Mouse (Mus musculus) midbrain, embryonic 12.5 days (tissue): ENCODE data around the gene Rps8. TPM values are rescaled to one million over a fixed set of nuclear protein-coding genes. Genes with fewer than 3 reads are reported as not detected.
A peak's percentile ranks its signal among the peaks of the same experiment; 100 is the strongest.

Experiments used
- ATAC-seq: fragments of 200-750 bp; cut with Nextera tagmentation; 2 replicates; pipeline ENCODE4 v1.8.0; 2017; ENCODE audit warnings: low read depth, moderate TSS enrichment, moderate library complexity; ENCODE audit not compliant: low FRiP score
- H3K27ac ChIP-seq: fragments of 300-500 bp; sonication (generic); replicated peaks from 2 replicates; pipeline ENCODE4 v1.5.1; 2016; ENCODE audit warnings: mild to moderate bottlenecking
- H3K27me3 ChIP-seq: fragments of 300-500 bp; sonication (generic); 2 replicates; pipeline ENCODE4 v1.6.1; 2016; ENCODE audit warnings: mild to moderate bottlenecking
- H3K36me3 ChIP-seq: fragments of 300-500 bp; sonication (generic); 2 replicates; pipeline ENCODE4 v1.6.1; 2016
- H3K4me1 ChIP-seq: fragments of 300-500 bp; sonication (generic); 2 replicates; pipeline ENCODE4 v1.6.1; 2016
- H3K4me2 ChIP-seq: fragments of 300-500 bp; sonication (generic); replicated peaks from 2 replicates; pipeline ENCODE4 v1.6.1; 2016; ENCODE audit warnings: mild to moderate bottlenecking, moderate library complexity
- H3K4me3 ChIP-seq: fragments of 300-500 bp; sonication (generic); 2 replicates; pipeline ENCODE4 v1.5.1; 2016; ENCODE audit warnings: mild to moderate bottlenecking
- H3K9ac ChIP-seq: fragments of 300-500 bp; sonication (generic); replicated peaks from 2 replicates; pipeline ENCODE4 v1.6.1; 2016; ENCODE audit warnings: mild to moderate bottlenecking, moderate library complexity
- H3K9me3 ChIP-seq: fragments of 300-500 bp; sonication (generic); 2 replicates; pipeline ENCODE4 v1.6.1; 2016; ENCODE audit warnings: mild to moderate bottlenecking
- whole genome bisulfite sequencing: fragments of 180-500 bp; shearing (Covaris S2); methylation state at CpG from one replicate; pipeline ENCODE4 v1.1.7; 2016; 5-methylcytosine and 5-hydroxymethylcytosine counted together
- polyA plus RNA-seq: library from polyadenylated mRNA; unstranded; fragments of >200 nt; fragmentation: Nextera tagmentation; extraction: Ambion mirVana; gene quantifications from 2 replicates; pipeline ENCODE4 v1.2.1, GENCODE M21; 2016

The Rps8 gene
- polyA plus RNA-seq, 1 experiment from 2014 or later = 573 TPM

GRCm38 (mm10) chr4:117131890-117132793 is 23.9 kb downstream of the Rps8 start:
- Histone ChIP-seq H3K27me3 (peaks cover 11% of the 10 kb centered on the region; the same call in 1 of the 2 replicates), H3K36me3 (peaks cover 22% of the 10 kb centered on the region), H3K27ac (peak overlapping the region; percentile 71), H3K9me3 (no peaks in the 10 kb centered on the region), H3K4me3 (peak overlapping the region; percentile 88), H3K4me1 (peaks cover 36% of the 10 kb centered on the region), H3K9ac (peak overlapping the region; percentile 78; the same call in 1 of the 2 replicates), H3K4me2 (peak overlapping the region; percentile 84)
- ATAC-seq = peak; percentile 76
- 3% methylated on average over 7 of the region's 7 CpGs for WGBS

- Histone ChIP-seq H3K27me3 (peaks cover 11% of the 10 kb centered on the region; the same call in 1 of the 2 replicates), H3K27ac (peak overlapping the region; percentile 71), H3K4me3 (peak overlapping the region; percentile 88), H3K4me2 (peak overlapping the region; percentile 84), H3K36me3 (peaks cover 24% of the 10 kb centered on the region), H3K9ac (peak overlapping the region; percentile 78; the same call in 1 of the 2 replicates), H3K9me3 (no peaks in the 10 kb centered on the region), H3K4me1 (peaks cover 41% of the 10 kb centered on the region)
- 56% methylated on average over 6 of the region's 6 CpGs for WGBS
- no peak for ATAC-seq
Measured at GRCm38 (mm10) chr4:117131198-117131597, 24.8 kb downstream of the Rps8 start.

GRCm38 (mm10) chr4:117130790-117131189 is 25.3 kb downstream of the Rps8 start:
- peak overlapping the region; percentile 71 for H3K27ac ChIP-seq
- H3K4me3 ChIP-seq = no peak overlapping the region
- no peaks in the 10 kb centered on the region for H3K9me3 ChIP-seq
- peaks cover 10% of the 10 kb centered on the region; the same call in 1 of the 2 replicates for H3K27me3 ChIP-seq
- WGBS = 50% methylated on average over 6 of the region's 6 CpGs
- peak overlapping the region; percentile 78; the same call in 1 of the 2 replicates for H3K9ac ChIP-seq
- peak overlapping the region; percentile 84 for H3K4me2 ChIP-seq
- ATAC-seq = no peak
- H3K36me3 ChIP-seq = peaks cover 24% of the 10 kb centered on the region
- H3K4me1 ChIP-seq = peaks cover 45% of the 10 kb centered on the region

DNA sequence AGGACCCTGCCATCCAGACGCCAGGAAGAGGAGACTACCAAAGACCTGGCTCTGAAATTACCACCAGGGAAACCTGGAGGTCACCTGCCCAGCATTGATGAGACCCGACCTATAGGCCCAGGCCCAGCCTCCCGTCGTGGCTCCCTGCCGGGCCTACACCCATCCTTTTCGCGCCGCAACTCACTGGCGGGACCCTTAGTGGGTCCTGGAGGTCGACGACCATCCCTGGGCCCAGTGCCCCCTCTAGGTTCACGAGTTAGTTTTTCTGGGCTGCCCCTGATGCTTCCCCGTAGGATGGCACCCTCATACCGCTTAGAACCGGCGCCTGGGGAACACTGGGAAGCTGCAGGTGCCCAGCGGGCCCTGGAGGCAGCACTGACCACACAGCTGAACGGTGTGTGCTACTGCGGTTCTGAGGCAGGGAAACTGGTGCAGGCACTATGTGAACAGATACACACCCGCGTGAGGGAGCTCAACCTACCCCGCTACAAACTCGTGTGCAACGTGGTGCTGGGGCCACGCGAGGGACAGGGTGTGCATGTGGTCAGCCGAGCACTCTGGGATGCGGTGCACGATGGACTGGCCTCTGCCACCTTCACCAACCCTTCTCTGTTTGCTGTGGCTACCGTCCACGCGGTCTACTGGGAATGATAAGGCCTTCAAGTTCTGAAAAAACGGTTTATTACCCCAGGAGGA is 27.9 kb downstream of the Rps8 start:
- 90% methylated on average over 33 of the region's 33 CpGs for WGBS
- Histone ChIP-seq H3K9ac (no peak overlapping the region), H3K9me3 (no peaks in the 10 kb centered on the region), H3K4me1 (peaks cover 56% of the 10 kb centered on the region), H3K4me3 (no peak overlapping the region), H3K4me2 (no peak overlapping the region), H3K27ac (no peak overlapping the region), H3K36me3 (peaks cover 24% of the 10 kb centered on the region), H3K27me3 (peaks cover 6% of the 10 kb centered on the region; the same call in 1 of the 2 replicates)
- ATAC-seq = no peak

GRCm38 (mm10) chr4:117126675-117127290 is 29.3 kb downstream of the Rps8 start, which contains the start of gene Tctex1d4:
Gene Tctex1d4, plus strand, starts transcription at chr4:117126794.
- WGBS = 90% methylated on average over 9 of the region's 9 CpGs
- H3K9ac ChIP-seq = peak within 1 kb of the TSS; percentile 55; the same call in 1 of the 2 replicates
- H3K36me3 ChIP-seq = peaks cover 24% of the 10 kb centered on the region

DNA sequence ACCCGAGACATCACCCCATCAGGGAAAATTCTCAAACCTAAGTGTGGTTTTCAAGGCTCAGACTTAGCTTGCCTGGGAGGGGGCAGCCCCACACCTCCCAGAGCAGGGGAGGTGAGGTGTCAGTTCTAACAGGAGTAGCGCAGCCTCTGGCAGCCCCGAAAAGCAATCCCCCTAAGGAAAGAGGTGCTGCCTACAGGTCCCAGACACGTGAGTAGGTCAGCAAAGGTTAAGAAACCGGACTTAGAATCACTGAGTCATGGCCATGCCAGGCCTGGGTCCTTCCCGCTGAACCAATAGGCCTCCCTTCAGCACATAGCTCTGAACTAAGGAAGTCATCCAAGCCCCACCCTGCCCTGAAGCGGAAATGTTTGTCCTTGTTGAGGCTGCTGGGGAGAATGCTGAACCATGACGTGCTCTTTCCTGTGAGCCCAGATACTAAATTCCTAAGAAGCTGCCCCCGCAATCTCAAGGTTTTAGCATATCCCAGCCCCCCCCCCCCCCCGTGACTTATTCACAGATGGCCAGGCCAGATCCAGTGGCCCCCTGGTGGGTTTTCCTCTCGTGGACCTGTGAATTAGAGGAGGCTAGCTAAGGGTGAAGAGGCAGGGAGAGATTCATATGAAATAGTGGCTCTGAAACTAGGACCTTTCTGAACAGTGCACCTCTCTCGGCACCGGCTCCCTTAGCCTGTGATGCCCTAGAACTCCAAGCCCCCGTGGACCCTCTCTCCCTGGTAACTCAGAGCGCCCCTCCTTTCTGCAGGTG is 30.0 kb downstream of the Rps8 start:
- peaks cover 40% of the 10 kb centered on the region for H3K4me1 ChIP-seq
- H3K36me3 ChIP-seq = peaks cover 24% of the 10 kb centered on the region
- no peaks in the 10 kb centered on the region for H3K9me3 ChIP-seq
- H3K27ac ChIP-seq = peak overlapping the region; percentile 78
- H3K4me2 ChIP-seq = peak overlapping the region; percentile 30
- peaks cover 6% of the 10 kb centered on the region; the same call in 1 of the 2 replicates for H3K27me3 ChIP-seq
- no peak overlapping the region for H3K4me3 ChIP-seq
- no peak for ATAC-seq
- H3K9ac ChIP-seq = peak overlapping the region; percentile 55; the same call in 1 of the 2 replicates
- WGBS = 43% methylated on average over 15 of the region's 15 CpGs

More at GRCm38 (mm10) chr4:117126675-117127290, 29.3 kb downstream of the Rps8 start, which contains the start of gene Tctex1d4:
- H3K27me3 ChIP-seq = peaks cover 6% of the 10 kb centered on the region; the same call in 1 of the 2 replicates
- no peak for ATAC-seq
- peak within 1 kb of the TSS; percentile 30 for H3K4me2 ChIP-seq
- H3K4me3 ChIP-seq = no peak within 1 kb of the TSS
- H3K9me3 ChIP-seq = no peaks in the 10 kb centered on the region
- H3K4me1 ChIP-seq = peaks cover 43% of the 10 kb centered on the region
- peak within 1 kb of the TSS; percentile 78 for H3K27ac ChIP-seq

DNA sequence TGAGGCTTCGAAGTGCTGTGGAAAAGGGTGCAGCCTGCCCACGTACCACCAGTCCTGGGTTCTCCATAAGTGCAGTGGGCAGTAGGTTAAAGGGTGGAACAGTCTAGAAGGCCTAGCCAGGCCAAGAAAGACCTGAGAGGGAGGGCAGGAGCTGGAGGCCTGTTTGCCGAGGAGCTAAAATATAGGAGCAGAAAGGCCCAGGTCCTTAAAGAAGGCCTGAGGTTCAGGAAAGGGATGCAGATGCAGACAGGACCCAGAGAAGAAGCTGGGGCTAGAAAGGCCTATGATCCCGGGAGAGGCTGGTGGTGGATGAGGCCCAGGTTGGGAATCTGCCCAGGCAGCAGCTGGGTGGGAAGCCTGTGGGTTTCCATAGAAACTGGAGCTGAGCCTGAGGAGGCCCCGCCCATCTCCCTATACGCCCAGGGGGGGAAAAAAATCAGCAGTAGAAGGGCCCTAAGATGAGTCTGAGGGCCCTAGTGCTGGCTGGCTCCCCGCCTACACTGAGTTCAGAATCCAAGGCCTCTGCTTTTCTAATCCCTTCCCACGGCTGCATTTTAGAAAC is 30.6 kb downstream of the Rps8 start, which contains the start of gene Btbd19:
Gene Btbd19, minus strand, starts transcription at position 378 of the 562 bp plus-strand sequence.
- Histone ChIP-seq H3K4me2 (peak within 1 kb of the TSS; percentile 30), H3K9ac (peak within 1 kb of the TSS; percentile 55), H3K27ac (peak within 1 kb of the TSS; percentile 78), H3K4me1 (peaks cover 36% of the 10 kb centered on the region), H3K36me3 (peaks cover 20% of the 10 kb centered on the region), H3K9me3 (no peaks in the 10 kb centered on the region), H3K27me3 (0 out of 2 replicates have a peak, but pooled peaks cover 6% of the 10 kb centered on the region), H3K4me3 (no peak within 1 kb of the TSS)
- 29% methylated on average over 8 of the region's 8 CpGs for WGBS
- ATAC-seq = 0 out of 2 replicates have a peak, but pooled peaks have one; percentile 14

GRCm38 (mm10) chr4:117124518-117125347 is 31.3 kb downstream of the Rps8 start:
- Histone ChIP-seq H3K9ac (peak overlapping the region; percentile 55), H3K27me3 (0 out of 2 replicates have a peak, but pooled peaks cover 6% of the 10 kb centered on the region), H3K27ac (peak overlapping the region; percentile 78), H3K4me2 (peak overlapping the region; percentile 30; the same call in 1 of the 2 replicates), H3K4me3 (no peak overlapping the region), H3K36me3 (peaks cover 19% of the 10 kb centered on the region), H3K9me3 (no peaks in the 10 kb centered on the region), H3K4me1 (peaks cover 34% of the 10 kb centered on the region)
- no peak for ATAC-seq
- 67% methylated on average over 14 of the region's 14 CpGs for WGBS

GRCm38 (mm10) chr4:117124218-117124517 is 31.9 kb downstream of the Rps8 start:
- H3K4me2 ChIP-seq = no peak overlapping the region
- H3K4me1 ChIP-seq = peaks cover 36% of the 10 kb centered on the region
- H3K27me3 ChIP-seq = 0 out of 2 replicates have a peak, but pooled peaks cover 6% of the 10 kb centered on the region
- H3K9ac ChIP-seq = no peak overlapping the region
- H3K4me3 ChIP-seq = no peak overlapping the region
- H3K9me3 ChIP-seq = no peaks in the 10 kb centered on the region
- peaks cover 17% of the 10 kb centered on the region for H3K36me3 ChIP-seq
- 98% methylated on average over 3 of the region's 3 CpGs for WGBS
- no peak for ATAC-seq
- H3K27ac ChIP-seq = no peak overlapping the region
